ENCODE assay signal across 39 mouse cellular contexts in the genomic region with DNA sequence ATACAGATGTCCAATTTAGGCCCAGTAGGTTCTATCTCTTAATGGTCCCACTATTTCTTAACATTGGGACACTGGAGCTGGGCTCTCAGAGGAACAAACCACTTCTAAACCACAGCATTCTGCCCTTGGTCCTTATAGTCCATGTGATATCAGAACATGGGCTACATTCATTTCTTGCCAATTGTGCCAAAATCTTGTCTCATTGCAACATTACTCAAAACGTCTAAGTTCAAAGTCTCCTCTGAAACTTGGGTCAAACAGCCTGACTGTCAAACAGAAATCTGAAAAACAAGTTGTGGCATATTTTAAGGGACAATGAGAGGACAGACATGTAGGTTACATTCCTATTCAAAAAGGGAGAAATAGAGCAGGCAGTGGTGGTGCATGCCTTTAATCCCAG. TPM values are rescaled to one million over a fixed set of nuclear protein-coding genes. Genes with fewer than 3 reads are reported as not detected.
"Had no signal": no experiment of that assay in that cellular context is flagged by ENCODE, and none has a peak within 500 bp of the region (broad histone marks: within the 10 kb centered on the region; RNA-seq: fewer than 3 reads in every experiment).

No protein-coding gene starts in this region.

- H3K4me3 ChIP-seq: embryonic facial prominence, embryonic 10.5 days; embryonic facial prominence, embryonic 12.5 days; embryonic facial prominence, embryonic 13.5 days; embryonic facial prominence, embryonic 15.5 days; erythroblast, embryonic 14.5 days; forebrain, embryonic 10.5 days; forebrain, embryonic 12.5 days; forebrain, embryonic 13.5 days; forebrain, embryonic 15.5 days; gastrocnemius, adult 2 months; heart, adult 2 months had no signal

- H3K9me3 ChIP-seq: forebrain, embryonic 15.5 days had no signal

- H3K27ac ChIP-seq: embryonic facial prominence, embryonic 10.5 days; embryonic facial prominence, embryonic 12.5 days; embryonic facial prominence, embryonic 13.5 days; embryonic facial prominence, embryonic 15.5 days; forebrain, embryonic 10.5 days; forebrain, embryonic 12.5 days; forebrain, embryonic 13.5 days; forebrain, embryonic 15.5 days; gastrocnemius, adult 2 months; heart, adult 2 months had no signal

- DNase-seq: cerebellum, adult 8-10 months; cerebellum, adult 9-10 months; cerebellum, adult 9-11 months; cerebellum, postnatal 10 days; cerebellum, postnatal 14 days; cerebellum, postnatal 25 days; cerebellum, postnatal 36 days; embryo, embryonic 11 days; forebrain, postnatal 0 days; gastrocnemius, adult 2 months; gastrocnemius, postnatal 10 days; gastrocnemius, postnatal 14 days; gastrocnemius, postnatal 25 days; gastrocnemius, postnatal 36 days; heart, adult 11 months; heart, adult 18-20 months; heart, adult 2 months had no signal

- H3K4me2 ChIP-seq: embryonic facial prominence, embryonic 12.5 days; embryonic facial prominence, embryonic 13.5 days; embryonic facial prominence, embryonic 15.5 days; forebrain, embryonic 12.5 days; forebrain, embryonic 13.5 days; forebrain, embryonic 15.5 days had no signal

- H3K27me3 ChIP-seq: embryonic facial prominence, embryonic 12.5 days; embryonic facial prominence, embryonic 13.5 days; embryonic facial prominence, embryonic 15.5 days; forebrain, embryonic 12.5 days; forebrain, embryonic 13.5 days; forebrain, embryonic 15.5 days had no signal

- H3K36me3 ChIP-seq: embryonic facial prominence, embryonic 10.5 days; embryonic facial prominence, embryonic 12.5 days; embryonic facial prominence, embryonic 13.5 days; embryonic facial prominence, embryonic 15.5 days; forebrain, embryonic 10.5 days; forebrain, embryonic 12.5 days; forebrain, embryonic 15.5 days had no signal

- ATAC-seq: forebrain, embryonic 13.5 days; forebrain, embryonic 14.5 days; forebrain, embryonic 15.5 days; forebrain, embryonic 16.5 days; forebrain, postnatal 0 days had no signal

- H3K4me1 ChIP-seq: embryonic facial prominence, embryonic 10.5 days; embryonic facial prominence, embryonic 12.5 days; embryonic facial prominence, embryonic 13.5 days; embryonic facial prominence, embryonic 15.5 days; forebrain, embryonic 10.5 days; forebrain, embryonic 12.5 days; forebrain, embryonic 13.5 days; forebrain, embryonic 15.5 days had no signal

- H3K9ac ChIP-seq: embryonic facial prominence, embryonic 12.5 days; embryonic facial prominence, embryonic 13.5 days; embryonic facial prominence, embryonic 15.5 days; forebrain, embryonic 12.5 days; forebrain, embryonic 13.5 days; forebrain, embryonic 15.5 days; forebrain, postnatal 0 days had no signal

RNA-seq across cellular contexts. Expression of gene Cyp3a57, which starts 27.9 kb away (rescaled TPM):
- total RNA-seq: common myeloid progenitor, adult 5-6 weeks; forebrain, postnatal 0 days; gastrocnemius, adult 18-20 months; gastrocnemius, adult 2 months; gastrocnemius, adult 8-10 months; gastrocnemius, postnatal 10 days; gastrocnemius, postnatal 14 days; gastrocnemius, postnatal 25 days; gastrocnemius, postnatal 36 days; gastrocnemius, postnatal 4 days; granulocyte monocyte progenitor cell, adult 5-6 weeks; heart, adult 18-20 months; heart, adult 2 months; heart, adult 8-10 months had no signal
- polyA plus RNA-seq: embryonic facial prominence, embryonic 10.5 days; embryonic facial prominence, embryonic 11.5 days; embryonic facial prominence, embryonic 12.5 days; embryonic facial prominence, embryonic 13.5 days; embryonic facial prominence, embryonic 14.5 days; embryonic facial prominence, embryonic 15.5 days; erythroblast, embryonic 14.5 days; forebrain, embryonic 10.5 days; forebrain, embryonic 11.5 days; forebrain, embryonic 12.5 days; forebrain, embryonic 13.5 days; forebrain, embryonic 14.5 days; forebrain, embryonic 15.5 days; forebrain, embryonic 16.5 days; forebrain, postnatal 0 days; frontal cortex, adult 2 months; gonadal fat pad, adult 2 months; heart, adult 2 months had no signal
